Mouse (Mus musculus) ES-Bruce4 (cell line): Measurements from ENCODE around the gene Pdzd2.

Source experiments
- CTCF ChIP-seq: IDR thresholded peaks from one replicate; pipeline ENCODE4 v1.8.1; 2011; ENCODE audit warnings: low read depth, low read length
- EP300 ChIP-seq: IDR thresholded peaks from 2 replicates; pipeline ENCODE4 v1.6.1; 2011; ENCODE audit warnings: low read depth, low read length; ENCODE audit not compliant: insufficient read depth
- POLR2A ChIP-seq: IDR thresholded peaks from one replicate; pipeline ENCODE4 v1.8.1; 2011; ENCODE audit warnings: low read length; ENCODE audit not compliant: insufficient read depth

DNA sequence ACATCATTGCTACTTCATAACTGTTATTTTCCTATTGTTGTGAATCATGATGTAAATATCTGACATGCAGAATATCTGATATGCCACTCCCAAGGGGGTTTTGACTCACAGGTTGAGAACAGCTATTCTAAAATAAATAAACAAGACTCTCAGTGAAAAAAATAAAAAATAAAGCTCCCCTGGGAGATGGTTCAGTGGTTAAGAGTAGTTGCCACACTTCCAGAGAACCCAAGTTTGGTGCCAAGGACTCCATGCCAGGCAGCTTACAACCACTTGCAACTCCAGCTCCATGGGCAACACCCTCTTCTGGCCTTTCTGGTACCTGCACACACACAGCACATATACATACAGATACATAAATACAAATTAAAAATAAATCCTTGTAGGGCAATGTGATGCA lies 157.3 kb downstream of the Pdzd2 start:
- TF ChIP-seq POLR2A (no peak), EP300 (no peak), CTCF (no peak)
